Mouse (Mus musculus) embryo, embryonic 10 days (tissue): ENCODE results near the gene Nexn.
"Not testable (repeated sequence)": the region's sequence is repeated elsewhere in the genome, so short reads cannot be mapped to it uniquely, and the experiment has no call there.

Experiments used
- DNase-seq: peaks from one replicate; pipeline ENCODE4 v3.0.0-alpha.2; 2015; ENCODE audit warnings: low spot score

Gene Nexn

GRCm38 (mm10) chr3:152235238-152235637, 30.9 kb downstream of the Nexn start:
- no peak for DNase-seq

GRCm38 (mm10) chr3:152231333-152232100, 34.6 kb downstream of the Nexn start:
- DNase-seq: no peak

DNA sequence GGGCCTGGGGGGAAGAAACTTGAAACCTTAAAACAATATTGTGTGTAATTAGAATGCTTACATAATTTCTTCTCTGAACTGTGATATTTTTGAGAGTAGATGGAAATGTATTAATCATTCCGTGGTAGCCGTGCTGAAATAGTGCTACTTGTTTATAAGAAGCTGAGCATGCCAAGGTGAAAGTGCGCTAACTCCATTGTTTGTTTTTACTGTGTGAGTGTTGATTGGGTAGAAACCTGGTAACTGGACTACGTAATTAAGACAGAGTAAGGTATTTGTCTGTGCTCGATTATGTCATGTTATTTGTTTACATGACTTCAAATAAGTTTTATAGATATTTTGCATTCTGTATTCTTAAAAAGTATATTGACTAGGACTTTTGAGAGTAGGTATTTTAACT, 36.9 kb downstream of the Nexn start:
- no peak for DNase-seq

GRCm38 (mm10) chr3:152228843-152229242, 37.3 kb downstream of the Nexn start:
- DNase-seq: no peak

DNA sequence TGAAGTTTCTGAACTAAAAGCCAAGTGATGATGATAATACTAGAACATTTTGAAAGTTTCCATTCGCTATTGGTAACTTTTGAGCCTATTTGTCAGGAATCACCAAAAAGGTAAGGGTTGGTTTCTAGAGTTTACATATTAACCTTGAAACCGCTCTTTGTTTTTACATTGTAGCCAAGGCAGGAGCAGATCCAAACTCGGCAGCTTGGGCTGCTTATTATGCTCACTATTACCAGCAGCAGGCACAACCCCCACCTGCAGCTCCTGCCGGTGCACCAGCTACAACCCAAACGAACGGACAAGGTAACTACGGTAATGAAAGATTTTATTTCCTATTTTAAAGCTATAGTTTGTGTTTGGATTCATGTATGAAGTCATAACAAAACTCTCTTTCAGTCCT, 40.2 kb downstream of the Nexn start:
- DNase-seq: no peak

- no peak for DNase-seq
These were observed 41.2 kb downstream of the Nexn start for GRCm38 (mm10) chr3:152224918-152225317.

- DNase-seq: no peak
These were observed 52.7 kb downstream of the Nexn start for GRCm38 (mm10) chr3:152213416-152213815.

DNA sequence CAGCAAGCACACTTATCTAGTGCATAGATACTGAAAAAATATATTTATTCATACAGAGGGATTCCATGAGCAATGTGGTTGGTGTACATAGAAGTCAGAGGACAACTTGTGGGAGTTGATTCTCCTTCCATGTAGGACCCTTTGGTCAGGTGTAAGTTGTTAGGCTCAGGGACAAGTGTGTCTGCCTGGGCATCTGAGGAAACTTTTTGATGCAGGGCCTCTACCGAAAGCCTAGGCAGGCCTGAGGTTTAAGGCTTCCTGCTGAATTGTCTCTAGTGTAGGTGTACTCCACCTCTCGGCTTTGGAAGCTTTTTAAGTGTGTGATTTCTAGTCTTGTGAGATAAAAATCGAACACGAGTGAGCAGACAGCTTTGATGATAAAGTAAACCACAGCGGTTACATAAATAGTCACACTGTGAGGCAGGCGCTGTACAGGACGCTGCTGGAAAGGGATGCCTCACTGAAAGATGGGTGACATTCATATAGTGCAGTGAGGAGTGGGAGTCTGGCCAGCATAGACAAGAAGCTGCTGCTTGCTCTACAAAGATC, 54.3 kb downstream of the Nexn start:
- no peak for DNase-seq

DNA sequence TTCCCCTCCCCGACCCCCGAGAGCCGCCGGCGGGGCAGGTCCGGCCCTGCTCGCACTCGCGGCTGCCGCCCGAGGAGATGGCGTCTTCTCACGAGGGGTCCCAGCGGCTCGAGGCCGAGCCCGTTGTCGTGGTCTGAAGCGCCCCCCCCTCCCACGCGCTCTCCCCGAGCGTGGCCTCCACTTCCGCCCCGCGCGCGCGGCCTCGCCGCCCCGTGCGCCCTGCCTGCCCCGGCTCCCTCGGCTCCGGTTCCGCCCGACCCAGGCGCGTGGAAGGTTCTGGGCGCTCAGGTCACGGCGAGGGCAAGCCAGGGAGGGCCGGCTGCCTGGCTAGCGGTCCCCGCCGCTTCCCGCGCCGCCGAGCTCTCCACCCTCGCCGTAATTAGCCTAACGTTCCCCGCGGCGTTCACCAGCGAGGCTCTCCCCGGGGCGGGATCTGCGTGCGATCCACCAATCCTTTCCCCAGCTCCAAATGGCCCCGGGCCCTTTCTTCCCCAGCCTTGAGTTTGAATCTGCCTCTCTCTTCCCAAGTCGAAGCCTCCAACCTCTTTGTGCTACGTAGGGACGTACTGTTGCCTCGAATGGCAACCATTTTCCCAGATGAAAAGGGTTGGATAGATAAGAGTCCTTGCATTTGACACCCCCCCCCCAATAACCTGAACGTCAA, 55.3 kb downstream of the Nexn start:
- DNase-seq: peak; percentile 49

- DNase-seq: peak; percentile 98
These were observed 56.0 kb downstream of the Nexn start, which contains the start of the genes Dnajb4 and Fubp1 for GRCm38 (mm10) chr3:152209967-152210634. Dnajb4 (minus strand) TSS chr3:152210302. Fubp1 (plus strand) TSS chr3:152210422.

DNA sequence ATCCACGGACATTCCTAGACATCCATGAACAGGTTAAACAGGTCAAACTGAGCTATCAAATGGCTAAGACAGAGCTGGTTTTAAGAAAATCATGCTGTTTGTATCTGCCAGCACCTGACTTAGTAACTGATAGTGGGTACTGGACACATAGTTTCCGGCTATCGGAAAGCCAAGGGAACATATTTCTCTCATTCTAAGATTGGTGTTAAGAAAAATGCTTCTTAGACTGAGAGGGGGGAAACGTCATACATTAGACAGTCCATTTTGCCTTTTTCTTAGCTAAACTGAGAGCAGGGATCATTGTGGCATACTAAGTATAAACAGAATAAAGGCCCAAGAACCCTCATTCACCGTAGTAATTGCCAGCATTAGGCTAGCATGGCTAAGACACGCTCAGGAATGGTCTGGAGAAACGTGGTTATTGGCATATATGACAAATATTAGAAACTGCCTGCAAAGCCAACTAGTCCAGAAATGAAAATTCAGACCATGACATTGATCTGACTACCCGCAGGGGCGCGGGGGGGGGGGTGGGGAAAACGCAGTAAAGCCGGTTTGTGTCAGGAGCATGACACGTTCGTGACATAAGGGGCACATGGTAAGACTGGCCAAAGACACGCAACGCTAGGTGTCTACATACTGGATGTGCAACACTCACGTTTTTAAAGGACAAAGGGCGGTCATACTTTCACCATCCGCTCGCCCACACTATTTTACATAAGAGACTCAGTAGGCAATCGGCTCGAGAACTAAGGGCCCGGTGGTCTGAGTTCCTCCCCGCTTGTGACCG, 56.8 kb downstream of the Nexn start:
- DNase-seq: peak; percentile 72

GRCm38 (mm10) chr3:152208096-152208885, 57.9 kb downstream of the Nexn start:
- no peak for DNase-seq

GRCm38 (mm10) chr3:152207156-152207555, 59.0 kb downstream of the Nexn start:
- no peak for DNase-seq

- DNase-seq: no peak
These were observed 61.6 kb downstream of the Nexn start for GRCm38 (mm10) chr3:152204577-152204976.

GRCm38 (mm10) chr3:152203996-152204395, 62.2 kb downstream of the Nexn start:
- DNase-seq: no peak

DNA sequence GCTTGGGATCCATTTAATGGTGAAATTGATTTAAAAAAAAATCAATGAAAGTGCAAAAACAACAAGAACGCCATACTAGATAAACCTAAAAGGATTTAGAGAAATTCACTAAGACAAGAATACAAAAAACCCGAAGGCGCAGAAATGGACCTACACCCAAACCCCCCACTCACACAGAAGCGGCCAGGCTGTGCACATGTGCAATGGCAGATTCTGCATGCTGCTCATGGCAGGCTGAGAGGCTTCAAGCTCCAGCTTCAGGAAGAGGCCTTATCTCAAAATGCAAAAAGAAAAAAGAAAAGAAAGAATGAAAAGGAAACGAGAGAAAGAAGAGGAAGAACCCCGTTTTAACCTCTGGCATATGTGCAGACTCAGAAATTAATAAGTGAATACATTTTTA, 62.7 kb downstream of the Nexn start:
- DNase-seq: no peak

- no peak for DNase-seq
These were observed 63.2 kb downstream of the Nexn start for GRCm38 (mm10) chr3:152202942-152203341.

DNA sequence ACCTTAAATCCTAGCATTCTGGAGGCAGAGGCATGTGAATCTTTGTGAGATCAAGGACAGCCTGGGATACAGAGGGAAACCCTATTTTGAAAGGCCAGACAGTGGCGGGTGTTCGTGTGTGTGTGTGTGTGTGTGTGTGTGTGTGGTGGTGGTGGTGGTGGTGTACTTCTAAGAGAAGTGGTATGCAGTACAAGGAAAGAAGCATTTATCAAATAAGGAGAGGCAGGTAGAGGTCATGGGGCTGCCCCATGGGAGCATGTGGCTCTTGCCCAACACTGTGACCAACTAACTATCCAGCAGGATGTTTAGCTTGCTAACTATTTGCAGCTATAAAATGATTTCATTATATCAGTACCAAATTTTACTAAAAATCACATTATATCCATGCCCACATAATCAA, 64.5 kb downstream of the Nexn start:
- no peak for DNase-seq

DNA sequence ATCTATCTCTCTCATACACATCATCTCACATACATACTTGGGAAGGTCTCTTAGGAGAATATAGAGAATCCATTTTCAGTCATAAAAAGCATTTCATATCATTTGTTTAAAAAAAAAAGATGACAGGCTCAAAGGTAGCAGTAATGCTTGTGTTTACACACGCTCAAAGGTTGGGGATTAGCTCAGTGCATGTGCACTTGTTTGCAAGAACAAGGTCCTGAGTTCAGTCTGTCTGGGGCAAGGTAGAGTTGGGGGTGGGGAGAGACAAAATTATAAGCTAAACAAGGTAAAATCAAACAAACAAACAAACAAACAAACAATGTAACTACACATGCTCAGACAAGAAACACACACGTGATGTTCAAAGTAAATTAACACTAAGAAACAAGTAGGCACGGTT, 65.0 kb downstream of the Nexn start:
- DNase-seq: no peak

GRCm38 (mm10) chr3:152199125-152199524, 67.0 kb downstream of the Nexn start:
- DNase-seq: no peak

- DNase-seq: not testable (repeated sequence)
These were observed 68.9 kb downstream of the Nexn start for GRCm38 (mm10) chr3:152197246-152197645.
